Comparison of ENCODE assay signal across 9 mouse cellular contexts in genomic region chr4:135803299-135803698, GRCm38 (mm10). TPM values are rescaled to one million over a fixed set of nuclear protein-coding genes. Genes with fewer than 3 reads are reported as not detected.
DNase-seq lines count a peak whose midpoint lies in the region; ATAC-seq and TF ChIP-seq lines count a peak whose summit lies in the region.
"Had no signal": no experiment of that assay in that cellular context is flagged by ENCODE, and none has a peak within 500 bp of the region (broad histone marks: within the 10 kb centered on the region; RNA-seq: fewer than 3 reads in every experiment).

No protein-coding gene starts in this region.

- H3K9ac ChIP-seq in heart, adult 2 months (ENCODE audit: low read depth, low read length): no peak overlapping the region
- H3K9ac ChIP-seq in liver, embryonic 13.5 days: no peak overlapping the region

- TF ChIP-seq EP300 in heart, adult 2 months (IDR thresholded peaks at IDR 0.05; ENCODE audit: insufficient read depth, low read depth, low read length): no peak

- no peaks in the 10 kb centered on the region for H3K9me3 ChIP-seq in liver, embryonic 13.5 days (replicated peaks)

- no peak for TF ChIP-seq POLR2A in heart, adult 2 months (IDR thresholded peaks at IDR 0.05; ENCODE audit: insufficient read depth, low read depth, low read length)

- no peaks in the 10 kb centered on the region for H3K36me3 ChIP-seq in heart, adult 2 months (ENCODE audit: control insufficient read depth, insufficient read depth, low read length)
- H3K36me3 ChIP-seq in liver, embryonic 13.5 days: no peaks in the 10 kb centered on the region

- no peak overlapping the region for H3K27ac ChIP-seq in heart, adult 2 months
- no peak overlapping the region for H3K27ac ChIP-seq in liver, embryonic 13.5 days

- 59% methylated on average over 4 of the region's 4 CpGs for WGBS in heart, adult 2 months
- 39% methylated on average over 4 of the region's 4 CpGs for WGBS in liver, embryonic 13.5 days (ENCODE audit: insufficient replicate concordance)

- no peak for DNase-seq in heart, adult 2 months
- no peak for DNase-seq in heart, adult 18-20 months
- DNase-seq in right cerebral cortex, postnatal 4 days: peak; percentile 23
- DNase-seq in right cerebral cortex, postnatal 10 days (ENCODE audit: low spot score in 2 of 2): no peak
- DNase-seq in liver, embryonic 13.5 days: peak; percentile 28
- peak; percentile 25 to 33 for DNase-seq in thymus, postnatal 36 days
- no peak for DNase-seq in MN1 (ENCODE audit: low spot score)
- no peak for DNase-seq in yolk sac, embryonic 10.5 days (ENCODE audit: low spot score)

- no peak overlapping the region for H3K4me3 ChIP-seq in heart, adult 2 months
- H3K4me3 ChIP-seq in liver, embryonic 13.5 days (replicated peaks): no peak overlapping the region

- H3K79me2 ChIP-seq in heart, adult 2 months (replicated peaks; ENCODE audit: control insufficient read depth, insufficient read depth, low read length): no peaks in the 10 kb centered on the region

- H3K4me1 ChIP-seq in heart, adult 2 months (ENCODE audit: control insufficient read depth, insufficient read depth, low read length): peaks cover 1% of the 10 kb centered on the region; the same call in 1 of the 2 replicates
- peaks cover 3% of the 10 kb centered on the region for H3K4me1 ChIP-seq in liver, embryonic 13.5 days (replicated peaks)

- ATAC-seq in liver, embryonic 13.5 days (ENCODE audit: low read depth): no peak

- H3K4me2 ChIP-seq in liver, embryonic 13.5 days: no peak overlapping the region

- intact Hi-C loops in heart, adult 2 months (cut with DNase I): loop anchor here (5.0 kb wide), 3 partner anchors 34 to 139 kb away; partner anchors contain the start of gene Fuca1

- peak; percentile 56 for TF ChIP-seq CTCF in heart, adult 2 months (IDR thresholded peaks at IDR 0.05)

- H3K27me3 ChIP-seq in heart, adult 2 months (ENCODE audit: control insufficient read depth, insufficient read depth, low read length): no peaks in the 10 kb centered on the region
- peaks cover under 1% of the 10 kb centered on the region; the same call in 1 of the 2 replicates for H3K27me3 ChIP-seq in liver, embryonic 13.5 days

RNA-seq across cellular contexts. Expression of gene Myom3, which starts 43.8 kb away (rescaled TPM):
- total RNA-seq in heart, adult 2 months (2021): 1 to 10 TPM in 1 of 2 experiments, under 1 TPM in 1; 0.61 to 1.5 TPM
- 1.4 and 1.6 TPM in 2 replicates for polyA plus RNA-seq in heart, adult 2 months (2012; rRNA removed)
- total RNA-seq in heart, adult 18-20 months (2021): 1 to 10 TPM in 1 of 2 experiments, under 1 TPM in 1; 0.62 to 1.1 TPM
- 0.08 and 0.20 TPM in 2 replicates for polyA plus RNA-seq in liver, embryonic 13.5 days (2015; fragmentation: Nextera tagmentation; extraction: Ambion mirVana)
- total RNA-seq: monocyte, adult 5-6 weeks had no signal

RNA-seq across cellular contexts. Expression of gene Srsf10, which starts 52.2 kb away (rescaled TPM):
- 10 to 100 TPM; 45.3 to 49.1 TPM for total RNA-seq in heart, adult 2 months (2021)
- polyA plus RNA-seq in heart, adult 2 months (2012; rRNA removed): 28.8 and 37.7 TPM in 2 replicates
- total RNA-seq in heart, adult 18-20 months (2021): 10 to 100 TPM; 40.6 to 50.5 TPM
- polyA plus RNA-seq in liver, embryonic 13.5 days (2015; fragmentation: Nextera tagmentation; extraction: Ambion mirVana): 119 and 147 TPM in 2 replicates

Comparison
In these comparisons a context has a peak if more than half of its experiments do, and no peak if none do; other contexts are left out.
1. DNase-seq: peak in right cerebral cortex, postnatal 4 days (single experiment), liver, embryonic 13.5 days (single experiment) and thymus, postnatal 36 days (2 of 2); none in heart, adult 2 months (0 of 2), heart, adult 18-20 months (0 of 2), right cerebral cortex, postnatal 10 days (0 of 2), MN1 (single experiment) and yolk sac, embryonic 10.5 days (single experiment).